Mouse (Mus musculus): ENCODE data around the gene Pakap. TPM values are rescaled to one million over a fixed set of nuclear protein-coding genes. Genes with fewer than 3 reads are reported as not detected.

Gene Pakap
- total RNA-seq, 2 experiments from 2014 or later, result 19.1 to 19.2 TPM

DNA sequence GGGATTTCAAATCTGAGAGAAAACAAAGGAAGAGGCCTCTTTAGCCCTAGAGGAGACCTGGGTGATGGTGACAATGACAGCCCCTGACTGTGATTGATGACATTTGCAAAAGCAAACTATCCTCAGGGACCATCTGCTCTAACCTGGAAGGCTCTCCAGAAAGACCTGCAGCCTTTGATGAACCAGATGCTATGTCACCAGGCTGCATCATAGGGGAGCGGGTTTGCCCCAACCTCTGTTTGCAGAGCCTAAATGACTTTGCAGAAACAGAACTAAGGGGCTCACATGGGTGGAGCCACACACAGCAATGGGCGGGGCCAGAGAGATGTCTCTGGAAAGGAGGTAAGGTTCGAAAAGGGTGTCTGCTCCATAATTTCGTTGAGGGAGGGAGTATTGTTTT is 265.1 kb downstream of the Pakap start:
- no peak for DNase-seq (ENCODE audit: low spot score in 2 of 2)

- DNase-seq (ENCODE audit: low spot score in 2 of 2), result no peak
Measured at GRCm38 (mm10) chr4:57834141-57834540, 266.2 kb downstream of the Pakap start.

GRCm38 (mm10) chr4:57837089-57837488 is 269.1 kb downstream of the Pakap start:
- DNase-seq (ENCODE audit: low spot score in 2 of 2), result no peak

- DNase-seq (ENCODE audit: low spot score in 2 of 2), result no peak
Measured at GRCm38 (mm10) chr4:57839343-57839742, 271.4 kb downstream of the Pakap start.

DNA sequence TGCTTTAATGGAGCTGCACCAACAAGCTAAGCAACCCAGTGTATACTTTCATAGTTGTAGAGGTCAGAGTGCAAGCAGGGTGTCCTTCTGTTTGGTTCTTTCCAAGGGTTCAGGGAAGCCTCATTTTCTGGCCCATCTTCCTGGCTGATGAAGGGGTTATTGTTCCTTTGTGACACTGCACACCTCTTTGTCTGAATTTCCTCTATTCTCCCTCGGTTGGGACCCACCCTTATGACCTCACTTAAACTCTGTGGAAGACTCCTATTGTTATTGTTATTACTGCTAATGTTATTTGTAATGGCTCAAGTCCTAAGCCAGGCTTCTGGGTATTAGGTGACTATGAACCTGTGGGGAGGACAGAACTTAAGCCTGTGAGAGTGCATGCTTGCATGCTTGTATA is 273.9 kb downstream of the Pakap start:
- DNase-seq (ENCODE audit: low spot score in 2 of 2), result no peak

- DNase-seq (ENCODE audit: low spot score in 2 of 2), result no peak
Measured at GRCm38 (mm10) chr4:57842472-57843305, 274.7 kb downstream of the Pakap start.

- DNase-seq (ENCODE audit: low spot score in 2 of 2), result peak; percentile 42 to 71
Measured at GRCm38 (mm10) chr4:57845031-57845431, 277.1 kb downstream of the Pakap start.

GRCm38 (mm10) chr4:57845541-57846210 is 277.7 kb downstream of the Pakap start:
- no peak for DNase-seq (ENCODE audit: low spot score in 2 of 2)

- no peak for DNase-seq (ENCODE audit: low spot score in 2 of 2)
Measured at GRCm38 (mm10) chr4:57846381-57846990, 278.5 kb downstream of the Pakap start.

- peak in 1 of 2 experiments; percentile 38 for DNase-seq (ENCODE audit: low spot score in 2 of 2)
Measured at GRCm38 (mm10) chr4:57846991-57847422, 279.0 kb downstream of the Pakap start.

GRCm38 (mm10) chr4:57847676-57848075 is 279.7 kb downstream of the Pakap start:
- no peak for DNase-seq (ENCODE audit: low spot score in 2 of 2)

DNA sequence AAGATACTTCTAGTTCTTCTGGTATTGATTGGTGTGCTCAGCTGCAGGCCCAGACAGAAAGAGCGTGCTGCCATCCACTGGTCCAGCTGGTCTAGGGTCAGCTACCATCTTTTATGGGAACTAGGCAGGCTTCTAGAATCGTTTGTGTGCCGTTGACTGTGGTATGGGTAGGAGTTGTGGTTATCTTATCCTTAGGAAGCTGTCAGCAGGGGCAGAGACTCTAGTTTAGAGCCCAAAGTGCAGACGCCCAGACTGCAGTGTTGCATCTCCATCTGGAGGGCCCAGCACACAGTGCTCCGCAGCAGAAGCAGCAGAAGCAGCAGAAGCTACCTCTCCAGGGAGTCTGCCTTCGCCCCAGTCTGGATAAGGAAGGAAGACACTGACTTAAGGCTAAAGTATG is 281.5 kb downstream of the Pakap start:
- DNase-seq (ENCODE audit: low spot score in 2 of 2), result no peak

DNA sequence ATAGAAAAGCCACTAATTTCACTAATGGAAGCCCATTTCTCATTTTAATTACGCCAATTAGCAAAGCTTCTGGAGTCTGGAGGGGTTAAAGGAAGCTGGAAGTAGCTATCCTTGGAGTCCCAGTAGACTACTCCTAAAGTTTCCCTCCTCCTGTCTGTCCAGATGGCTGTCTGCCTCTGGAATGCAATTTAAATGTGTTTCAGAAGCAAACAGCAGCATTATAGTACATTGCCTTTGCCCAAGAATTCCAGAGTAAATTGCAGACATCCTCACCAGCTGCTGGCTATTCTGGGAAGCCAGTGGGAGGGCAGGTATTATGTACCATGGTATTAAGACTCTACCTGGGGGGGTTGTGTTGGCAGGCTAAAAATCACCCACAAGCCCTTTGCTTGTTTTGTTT is 283.8 kb downstream of the Pakap start:
- DNase-seq (ENCODE audit: low spot score in 2 of 2), result no peak

- DNase-seq (ENCODE audit: low spot score in 2 of 2), result no peak
Measured at GRCm38 (mm10) chr4:57852461-57853040, 284.6 kb downstream of the Pakap start.

DNA sequence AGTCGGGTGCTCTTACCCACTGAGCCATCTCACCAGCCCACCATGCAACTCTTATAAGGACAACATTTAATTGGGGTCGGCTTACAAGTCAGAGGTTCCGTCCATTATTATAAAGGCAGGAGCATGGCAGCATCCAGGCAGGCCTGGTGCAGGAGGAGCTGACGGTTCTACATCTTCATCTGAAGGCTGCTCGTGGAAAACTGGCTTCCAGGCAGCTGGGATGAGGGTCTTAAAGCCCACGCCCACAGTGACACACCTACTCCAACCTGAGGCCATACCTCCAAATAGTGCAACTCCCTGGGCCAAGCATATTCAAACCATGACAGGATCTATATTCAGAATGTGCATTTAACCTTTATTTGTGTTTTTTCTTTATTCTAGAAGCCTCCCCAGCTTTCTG is 286.2 kb downstream of the Pakap start:
- DNase-seq (ENCODE audit: low spot score in 2 of 2), result no peak

- no peak for DNase-seq (ENCODE audit: low spot score in 2 of 2)
Measured at GRCm38 (mm10) chr4:57855281-57855941, 287.4 kb downstream of the Pakap start.

- DNase-seq (ENCODE audit: low spot score in 2 of 2), result no peak
Measured at GRCm38 (mm10) chr4:57856673-57857072, 288.7 kb downstream of the Pakap start.

- no peak for DNase-seq (ENCODE audit: low spot score in 2 of 2)
Measured at GRCm38 (mm10) chr4:57860204-57860611, 292.2 kb downstream of the Pakap start.

DNA sequence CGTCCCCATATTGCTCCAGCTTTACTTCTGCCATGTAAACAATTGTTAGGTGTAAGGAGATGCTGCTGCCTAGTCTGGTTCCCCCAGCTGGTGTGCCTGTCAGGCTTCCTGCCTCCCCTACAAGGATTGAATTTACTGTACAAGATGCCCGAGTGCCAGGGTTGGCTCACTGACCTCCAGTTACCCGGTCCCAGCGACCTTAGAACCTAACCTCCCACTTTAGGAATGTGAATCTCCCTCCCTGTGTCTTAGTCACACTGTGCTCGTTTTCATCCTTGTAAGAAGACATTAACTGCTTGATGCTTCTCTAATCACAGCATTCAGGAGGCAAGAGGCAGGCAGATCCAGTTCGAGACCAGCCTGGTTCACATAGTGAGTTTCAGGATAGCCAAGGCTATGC is 293.2 kb downstream of the Pakap start:
- DNase-seq (ENCODE audit: low spot score in 2 of 2), result no peak

DNA sequence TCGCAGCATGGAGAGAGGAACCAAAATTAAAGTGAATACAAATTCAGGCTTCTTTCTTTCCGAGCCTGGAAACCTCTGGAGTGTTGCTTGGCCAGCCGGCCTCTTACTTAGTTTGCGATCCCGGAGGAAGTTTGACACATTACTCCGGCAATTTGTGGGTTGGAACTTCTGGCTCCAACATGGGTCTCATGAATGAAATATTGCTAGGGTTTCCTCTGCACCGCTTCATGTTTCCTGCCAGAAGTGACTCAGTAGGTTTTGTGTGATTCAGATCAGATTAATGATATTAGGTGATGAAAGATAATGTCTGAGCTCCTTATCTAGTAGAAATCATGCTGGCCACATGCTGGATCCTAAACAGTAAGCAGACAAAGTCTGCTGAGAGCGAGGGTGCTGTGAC is 293.9 kb downstream of the Pakap start:
- no peak for DNase-seq (ENCODE audit: low spot score in 2 of 2)
